Mouse (Mus musculus): ENCODE results near the gene Ly6g5b. TPM values are rescaled to one million over a fixed set of nuclear protein-coding genes. Genes with fewer than 3 reads are reported as not detected.

The Ly6g5b gene
- polyA plus RNA-seq, 1 experiment from 2014 or later: 1.1 TPM

- no peaks in the 10 kb centered on the region for H3K9me3 ChIP-seq
- peaks cover 6% of the 10 kb centered on the region; the same call in 1 of the 2 replicates for H3K4me1 ChIP-seq (replicated peaks)
- peak overlapping the region; percentile 17 for H3K4me2 ChIP-seq
- no peaks in the 10 kb centered on the region for H3K27me3 ChIP-seq
- ATAC-seq (ENCODE audit: insufficient number of reproducible peaks, insufficient read depth, low FRiP score, low TSS enrichment, low read depth): no peak
- 35% methylated on average over 13 of the region's 13 CpGs for WGBS
- peaks cover 34% of the 10 kb centered on the region for H3K36me3 ChIP-seq
- H3K27ac ChIP-seq: no peak overlapping the region
- H3K4me3 ChIP-seq (replicated peaks): no peak overlapping the region; the same call in 1 of the 2 replicates
- H3K9ac ChIP-seq (replicated peaks): peak overlapping the region; percentile 45; the same call in 1 of the 2 replicates
Observed at GRCm38 (mm10) chr17:35105740-35106389, 9.4 kb downstream of the Ly6g5b start.

GRCm38 (mm10) chr17:35104754-35105153 is 10.5 kb downstream of the Ly6g5b start:
- no peak overlapping the region for H3K9ac ChIP-seq (replicated peaks)
- WGBS: 83% methylated on average over 6 of the region's 6 CpGs
- H3K4me1 ChIP-seq (replicated peaks): peaks cover 6% of the 10 kb centered on the region; the same call in 1 of the 2 replicates
- no peak overlapping the region for H3K4me3 ChIP-seq (replicated peaks)
- ATAC-seq (ENCODE audit: insufficient number of reproducible peaks, insufficient read depth, low FRiP score, low TSS enrichment, low read depth): no peak
- no peak overlapping the region for H3K27ac ChIP-seq
- no peaks in the 10 kb centered on the region for H3K27me3 ChIP-seq
- no peaks in the 10 kb centered on the region for H3K9me3 ChIP-seq
- H3K36me3 ChIP-seq: peaks cover 45% of the 10 kb centered on the region
- H3K4me2 ChIP-seq: no peak overlapping the region

GRCm38 (mm10) chr17:35104079-35104478 is 11.1 kb downstream of the Ly6g5b start:
- no peak overlapping the region for H3K9ac ChIP-seq (replicated peaks)
- no peaks in the 10 kb centered on the region for H3K27me3 ChIP-seq
- no peak for ATAC-seq (ENCODE audit: insufficient number of reproducible peaks, insufficient read depth, low FRiP score, low TSS enrichment, low read depth)
- H3K27ac ChIP-seq: no peak overlapping the region
- no peaks in the 10 kb centered on the region for H3K9me3 ChIP-seq
- H3K36me3 ChIP-seq: peaks cover 52% of the 10 kb centered on the region
- H3K4me2 ChIP-seq: no peak overlapping the region
- no peak overlapping the region for H3K4me3 ChIP-seq (replicated peaks)
- H3K4me1 ChIP-seq (replicated peaks): peaks cover 6% of the 10 kb centered on the region; the same call in 1 of the 2 replicates
- WGBS: 85% methylated on average over 7 of the region's 7 CpGs

GRCm38 (mm10) chr17:35103221-35103690 is 12.0 kb downstream of the Ly6g5b start:
- WGBS: 71% methylated on average over 6 of the region's 6 CpGs
- no peak overlapping the region for H3K4me2 ChIP-seq
- no peaks in the 10 kb centered on the region for H3K9me3 ChIP-seq
- H3K4me1 ChIP-seq (replicated peaks): peaks cover 6% of the 10 kb centered on the region; the same call in 1 of the 2 replicates
- ATAC-seq (ENCODE audit: insufficient number of reproducible peaks, insufficient read depth, low FRiP score, low TSS enrichment, low read depth): no peak
- no peaks in the 10 kb centered on the region for H3K27me3 ChIP-seq
- H3K36me3 ChIP-seq: peaks cover 60% of the 10 kb centered on the region
- no peak overlapping the region for H3K9ac ChIP-seq (replicated peaks)
- H3K27ac ChIP-seq: no peak overlapping the region
- no peak overlapping the region for H3K4me3 ChIP-seq (replicated peaks)

- H3K4me3 ChIP-seq (replicated peaks): no peak overlapping the region
- 0 out of 2 replicates have a peak overlapping the region, but pooled peaks have one; percentile 9 for H3K9ac ChIP-seq (replicated peaks)
Observed at GRCm38 (mm10) chr17:35102299-35102698, 12.9 kb downstream of the Ly6g5b start.

GRCm38 (mm10) chr17:35101161-35101560 is 14.1 kb downstream of the Ly6g5b start:
- Histone ChIP-seq H3K27me3 (no peaks in the 10 kb centered on the region), H3K9ac (replicated peaks) (no peak overlapping the region), H3K27ac (no peak overlapping the region), H3K4me1 (replicated peaks) (peaks cover 5% of the 10 kb centered on the region; the same call in 1 of the 2 replicates), H3K4me2 (no peak overlapping the region), H3K9me3 (no peaks in the 10 kb centered on the region), H3K4me3 (replicated peaks) (no peak overlapping the region), H3K36me3 (peaks cover 81% of the 10 kb centered on the region)
- 86% methylated on average over 11 of the region's 11 CpGs for WGBS
- ATAC-seq (ENCODE audit: insufficient number of reproducible peaks, insufficient read depth, low FRiP score, low TSS enrichment, low read depth): no peak

More at GRCm38 (mm10) chr17:35102299-35102698, 12.9 kb downstream of the Ly6g5b start:
- peaks cover 70% of the 10 kb centered on the region for H3K36me3 ChIP-seq
- peaks cover 6% of the 10 kb centered on the region; the same call in 1 of the 2 replicates for H3K4me1 ChIP-seq (replicated peaks)
- no peak overlapping the region for H3K27ac ChIP-seq
- no peaks in the 10 kb centered on the region for H3K27me3 ChIP-seq
- 62% methylated on average over 8 of the region's 8 CpGs for WGBS
- H3K9me3 ChIP-seq: no peaks in the 10 kb centered on the region
- no peak overlapping the region; the same call in 1 of the 2 replicates for H3K4me2 ChIP-seq
- ATAC-seq (ENCODE audit: insufficient number of reproducible peaks, insufficient read depth, low FRiP score, low TSS enrichment, low read depth): 0 out of 2 replicates have a peak, but pooled peaks have one; percentile 20

- no peak overlapping the region for H3K27ac ChIP-seq
- no peaks in the 10 kb centered on the region for H3K4me1 ChIP-seq (replicated peaks)
- no peak overlapping the region for H3K9ac ChIP-seq (replicated peaks)
- H3K4me3 ChIP-seq (replicated peaks): no peak overlapping the region
- no peak overlapping the region for H3K4me2 ChIP-seq
- ATAC-seq (ENCODE audit: insufficient number of reproducible peaks, insufficient read depth, low FRiP score, low TSS enrichment, low read depth): no peak
- peaks cover 89% of the 10 kb centered on the region for H3K36me3 ChIP-seq
- no peaks in the 10 kb centered on the region for H3K9me3 ChIP-seq
- WGBS: 74% methylated on average over 10 of the region's 10 CpGs
- H3K27me3 ChIP-seq: no peaks in the 10 kb centered on the region
Observed at GRCm38 (mm10) chr17:35100196-35100765, 14.9 kb downstream of the Ly6g5b start.

GRCm38 (mm10) chr17:35097164-35097655 is 18.0 kb downstream of the Ly6g5b start:
- no peak overlapping the region for H3K9ac ChIP-seq (replicated peaks)
- no peak for ATAC-seq (ENCODE audit: insufficient number of reproducible peaks, insufficient read depth, low FRiP score, low TSS enrichment, low read depth)
- peaks cover 98% of the 10 kb centered on the region for H3K36me3 ChIP-seq

GRCm38 (mm10) chr17:35096597-35096996 is 18.6 kb downstream of the Ly6g5b start:
- H3K27ac ChIP-seq: no peak overlapping the region
- WGBS: 86% methylated on average over 12 of the region's 12 CpGs
- no peak overlapping the region for H3K4me2 ChIP-seq
- H3K4me3 ChIP-seq (replicated peaks): no peak overlapping the region
- H3K9me3 ChIP-seq: no peaks in the 10 kb centered on the region
- no peak overlapping the region for H3K9ac ChIP-seq (replicated peaks)
- H3K27me3 ChIP-seq: no peaks in the 10 kb centered on the region
- ATAC-seq (ENCODE audit: insufficient number of reproducible peaks, insufficient read depth, low FRiP score, low TSS enrichment, low read depth): no peak
- H3K36me3 ChIP-seq: peaks cover 98% of the 10 kb centered on the region
- no peaks in the 10 kb centered on the region for H3K4me1 ChIP-seq (replicated peaks)

More at GRCm38 (mm10) chr17:35097164-35097655, 18.0 kb downstream of the Ly6g5b start:
- no peaks in the 10 kb centered on the region for H3K4me1 ChIP-seq (replicated peaks)
- no peak overlapping the region for H3K4me2 ChIP-seq
- no peaks in the 10 kb centered on the region for H3K27me3 ChIP-seq
- no peak overlapping the region for H3K4me3 ChIP-seq (replicated peaks)
- WGBS: 88% methylated on average over 12 of the region's 12 CpGs
- no peaks in the 10 kb centered on the region for H3K9me3 ChIP-seq
- H3K27ac ChIP-seq: no peak overlapping the region

- no peak overlapping the region for H3K27ac ChIP-seq
- H3K27me3 ChIP-seq: no peaks in the 10 kb centered on the region
- no peaks in the 10 kb centered on the region for H3K9me3 ChIP-seq
- ATAC-seq (ENCODE audit: insufficient number of reproducible peaks, insufficient read depth, low FRiP score, low TSS enrichment, low read depth): no peak
- 92% methylated on average over 15 of the region's 15 CpGs for WGBS
- no peak overlapping the region for H3K9ac ChIP-seq (replicated peaks)
- H3K4me3 ChIP-seq (replicated peaks): no peak overlapping the region
- peaks cover 12% of the 10 kb centered on the region for H3K4me1 ChIP-seq (replicated peaks)
- H3K4me2 ChIP-seq: no peak overlapping the region
- H3K36me3 ChIP-seq: peaks cover 89% of the 10 kb centered on the region
Observed at GRCm38 (mm10) chr17:35094475-35095365, 20.5 kb downstream of the Ly6g5b start.
